Mouse (Mus musculus): Measurements from ENCODE around the gene Vps52. TPM values are rescaled to one million over a fixed set of nuclear protein-coding genes. Genes with fewer than 3 reads are reported as not detected.

The Vps52 gene
- total and polyA plus RNA-seq, 3 experiments, result 38.1 to 47.8 (median 39.1) TPM

DNA sequence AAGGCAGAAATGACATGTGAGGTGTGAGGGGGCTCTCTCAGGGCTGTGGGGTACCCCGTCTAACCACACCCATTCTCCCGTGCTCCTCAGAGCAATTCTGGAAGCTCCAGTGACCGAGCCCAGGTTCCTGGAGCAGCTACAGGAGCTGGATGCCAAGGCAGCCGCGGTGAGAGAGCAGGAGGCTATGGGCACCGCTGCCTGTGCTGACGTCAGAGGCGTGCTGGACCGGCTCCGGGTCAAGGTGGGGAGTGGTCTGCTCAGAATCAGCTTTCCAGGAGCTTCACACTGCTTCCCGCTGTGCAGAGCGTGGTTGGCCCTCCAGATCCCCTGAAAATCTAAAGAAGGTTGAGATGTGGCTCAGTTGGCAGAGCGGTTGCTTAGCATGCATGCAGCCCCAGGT lies 3.5 kb downstream of the Vps52 start:
- intact Hi-C loops (cut with DNase I), result no loop called here
- 0 out of 2 replicates have a peak, but pooled peaks cover 1% of the 10 kb centered on the region for H3K79me2 ChIP-seq (replicated peaks; ENCODE audit: control insufficient read depth, insufficient read depth, low read length)
- no peak overlapping the region for H3K4me3 ChIP-seq
- WGBS, result 93% methylated on average over 13 of the region's 13 CpGs
- no peak overlapping the region for H3K27ac ChIP-seq
- H3K4me1 ChIP-seq (ENCODE audit: control insufficient read depth, insufficient read depth, low read length), result peaks cover 4% of the 10 kb centered on the region; the same call in 1 of the 2 replicates
- TF ChIP-seq EP300 (IDR thresholded peaks at IDR 0.05; ENCODE audit: insufficient read depth, low read depth, low read length) (no peak), CTCF (IDR thresholded peaks at IDR 0.05) (no peak), POLR2A (IDR thresholded peaks at IDR 0.05; ENCODE audit: insufficient read depth, low read depth, low read length) (no peak)
- H3K36me3 ChIP-seq (ENCODE audit: control insufficient read depth, insufficient read depth, low read length), result peaks cover under 1% of the 10 kb centered on the region; the same call in 1 of the 2 replicates
- no peak for DNase-seq
- H3K9ac ChIP-seq (ENCODE audit: low read depth, low read length), result no peak overlapping the region
- H3K27me3 ChIP-seq (ENCODE audit: control insufficient read depth, insufficient read depth, low read length), result no peaks in the 10 kb centered on the region

DNA sequence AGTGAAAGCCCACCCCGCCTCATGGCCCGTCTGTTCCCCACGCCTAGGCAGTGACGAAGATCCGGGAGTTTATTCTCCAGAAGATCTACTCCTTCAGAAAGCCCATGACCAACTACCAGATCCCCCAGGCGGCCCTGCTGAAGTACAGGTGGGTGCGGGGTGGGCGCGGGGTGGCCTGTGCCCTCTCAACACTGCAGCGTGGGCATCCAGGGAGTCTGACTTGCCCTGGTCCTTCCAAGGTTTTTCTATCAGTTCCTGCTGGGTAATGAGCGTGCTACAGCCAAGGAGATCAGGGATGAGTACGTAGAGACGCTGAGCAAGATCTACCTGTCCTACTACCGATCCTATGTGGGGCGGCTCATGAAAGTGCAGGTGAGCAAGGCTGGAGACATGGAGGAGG lies 4.3 kb downstream of the Vps52 start:
- intact Hi-C loops (cut with DNase I), result no loop called here
- H3K27me3 ChIP-seq (ENCODE audit: control insufficient read depth, insufficient read depth, low read length), result no peaks in the 10 kb centered on the region

DNA sequence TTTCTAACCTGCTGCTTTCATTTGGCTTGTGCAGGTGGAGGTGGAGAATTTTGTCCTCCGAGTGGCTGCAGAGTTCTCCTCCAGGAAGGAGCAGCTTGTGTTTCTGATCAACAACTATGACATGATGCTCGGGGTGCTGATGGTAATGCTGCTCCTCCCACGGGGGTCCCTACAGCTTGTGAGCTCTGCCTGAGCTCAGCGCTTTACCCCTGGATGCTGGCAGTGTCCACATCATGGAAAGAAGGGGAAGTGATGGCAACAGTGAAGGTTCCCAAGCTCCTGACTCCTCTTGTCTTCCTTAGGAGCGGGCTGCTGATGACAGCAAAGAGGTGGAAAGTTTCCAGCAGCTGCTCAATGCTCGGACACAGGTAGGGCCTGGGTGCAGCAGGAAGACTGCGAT lies 7.3 kb downstream of the Vps52 start:
- DNase-seq, result no peak
- Histone ChIP-seq H3K79me2 (replicated peaks; ENCODE audit: control insufficient read depth, insufficient read depth, low read length) (0 out of 2 replicates have a peak, but pooled peaks cover 1% of the 10 kb centered on the region), H3K27ac (no peak overlapping the region), H3K9ac (ENCODE audit: low read depth, low read length) (no peak overlapping the region), H3K27me3 (ENCODE audit: control insufficient read depth, insufficient read depth, low read length) (no peaks in the 10 kb centered on the region), H3K4me1 (ENCODE audit: control insufficient read depth, insufficient read depth, low read length) (no peaks in the 10 kb centered on the region), H3K4me3 (no peak overlapping the region), H3K36me3 (ENCODE audit: control insufficient read depth, insufficient read depth, low read length) (no peaks in the 10 kb centered on the region)
- intact Hi-C loops (cut with DNase I), result no loop called here
- WGBS, result 88% methylated on average over 7 of the region's 7 CpGs
- no peak for TF ChIP-seq CTCF (IDR thresholded peaks at IDR 0.05)
- TF ChIP-seq EP300 (IDR thresholded peaks at IDR 0.05; ENCODE audit: insufficient read depth, low read depth, low read length), result no peak
- TF ChIP-seq POLR2A (IDR thresholded peaks at IDR 0.05; ENCODE audit: insufficient read depth, low read depth, low read length), result no peak

More for the DNA sequence above, 4.3 kb downstream of the Vps52 start:
- no peaks in the 10 kb centered on the region for H3K36me3 ChIP-seq (ENCODE audit: control insufficient read depth, insufficient read depth, low read length)
- H3K4me3 ChIP-seq, result no peak overlapping the region
- H3K9ac ChIP-seq (ENCODE audit: low read depth, low read length), result no peak overlapping the region
- H3K4me1 ChIP-seq (ENCODE audit: control insufficient read depth, insufficient read depth, low read length), result no peaks in the 10 kb centered on the region; the same call in 1 of the 2 replicates
- TF ChIP-seq CTCF (IDR thresholded peaks at IDR 0.05) (no peak), POLR2A (IDR thresholded peaks at IDR 0.05; ENCODE audit: insufficient read depth, low read depth, low read length) (no peak), EP300 (IDR thresholded peaks at IDR 0.05; ENCODE audit: insufficient read depth, low read depth, low read length) (no peak)
- H3K27ac ChIP-seq, result no peak overlapping the region
- 93% methylated on average over 15 of the region's 15 CpGs for WGBS
- DNase-seq, result no peak
- H3K79me2 ChIP-seq (replicated peaks; ENCODE audit: control insufficient read depth, insufficient read depth, low read length), result 0 out of 2 replicates have a peak, but pooled peaks cover 1% of the 10 kb centered on the region

DNA sequence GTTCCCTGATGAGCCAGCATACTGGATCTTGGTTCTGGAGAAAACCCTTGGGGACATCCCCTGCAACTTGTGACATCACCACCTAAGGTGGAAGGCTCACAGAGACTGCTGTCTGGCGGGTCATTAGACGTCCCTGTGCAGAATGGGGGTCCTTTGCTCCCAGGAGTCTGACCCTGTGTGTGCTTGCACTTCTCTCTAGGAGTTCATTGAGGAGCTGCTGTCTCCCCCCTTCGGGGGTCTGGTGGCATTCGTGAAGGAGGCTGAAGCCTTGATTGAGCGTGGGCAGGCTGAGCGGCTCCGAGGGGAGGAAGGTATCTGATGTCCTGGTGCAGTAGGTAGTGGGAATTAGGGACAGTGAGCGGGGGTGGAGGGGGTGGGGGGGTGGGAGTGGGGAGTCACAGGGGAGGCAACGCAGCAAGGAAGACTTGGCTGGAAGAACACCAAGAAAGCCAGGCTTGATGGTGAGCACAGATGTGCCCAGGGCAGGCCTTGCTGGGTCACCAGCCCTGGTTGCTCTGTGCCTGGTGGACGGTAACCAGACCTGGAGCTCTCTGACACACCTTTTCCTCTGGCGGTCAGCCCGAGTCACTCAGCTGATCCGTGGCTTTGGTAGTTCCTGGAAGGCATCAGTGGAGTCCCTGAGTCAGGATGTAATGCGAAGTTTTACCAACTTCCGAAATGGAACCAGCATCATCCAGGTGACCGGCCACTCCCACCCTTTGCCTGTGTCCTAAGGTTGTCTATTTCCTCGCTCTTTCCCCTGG lies 9.7 kb downstream of the Vps52 start:
- Histone ChIP-seq H3K4me1 (ENCODE audit: control insufficient read depth, insufficient read depth, low read length) (no peaks in the 10 kb centered on the region), H3K4me3 (no peak overlapping the region), H3K79me2 (replicated peaks; ENCODE audit: control insufficient read depth, insufficient read depth, low read length) (0 out of 2 replicates have a peak, but pooled peaks cover 1% of the 10 kb centered on the region), H3K36me3 (ENCODE audit: control insufficient read depth, insufficient read depth, low read length) (no peaks in the 10 kb centered on the region), H3K27ac (no peak overlapping the region), H3K27me3 (ENCODE audit: control insufficient read depth, insufficient read depth, low read length) (no peaks in the 10 kb centered on the region), H3K9ac (ENCODE audit: low read depth, low read length) (no peak overlapping the region)
- no peak for DNase-seq
- TF ChIP-seq POLR2A (IDR thresholded peaks at IDR 0.05; ENCODE audit: insufficient read depth, low read depth, low read length), result no peak
- intact Hi-C loops (cut with DNase I), result loop anchor here (1.0 kb wide), 1 partner anchor 1337 kb away; no protein-coding TSS in a partner anchor
- 85% methylated on average over 17 of the region's 17 CpGs for WGBS

DNA sequence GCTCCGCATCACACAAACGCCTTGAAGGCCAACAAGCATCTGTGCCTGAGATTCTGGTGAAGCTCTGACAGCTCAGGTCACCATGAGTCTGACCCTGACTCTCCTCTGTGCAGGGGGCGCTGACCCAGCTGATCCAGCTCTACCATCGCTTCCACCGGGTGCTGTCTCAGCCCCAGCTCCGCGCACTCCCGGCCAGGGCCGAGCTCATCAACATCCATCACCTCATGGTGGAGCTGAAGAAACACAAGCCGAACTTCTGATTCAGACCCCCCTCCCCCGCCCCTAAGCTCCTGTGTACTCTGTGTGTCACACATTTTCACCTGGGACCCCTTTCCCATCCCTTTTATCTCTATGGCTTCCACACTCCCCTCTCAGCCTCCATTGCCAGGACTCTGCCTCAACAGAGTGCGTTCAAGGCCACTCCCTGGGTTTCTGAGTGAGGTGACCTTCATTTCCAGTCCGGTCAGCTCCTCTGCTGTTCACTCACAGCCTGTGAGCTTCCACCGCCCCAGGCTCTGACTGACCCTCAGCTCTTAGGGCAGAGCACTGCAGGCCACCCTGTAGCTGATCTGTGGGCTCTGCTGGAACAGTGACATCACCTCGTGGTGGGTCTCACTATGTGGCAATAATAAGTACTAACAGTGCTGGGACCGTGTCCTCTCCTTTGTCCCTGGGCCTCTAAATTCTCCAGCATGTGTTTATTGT lies 10.4 kb downstream of the Vps52 start:
- no peak for DNase-seq
- TF ChIP-seq EP300 (IDR thresholded peaks at IDR 0.05; ENCODE audit: insufficient read depth, low read depth, low read length) (no peak), CTCF (IDR thresholded peaks at IDR 0.05) (no peak), POLR2A (IDR thresholded peaks at IDR 0.05; ENCODE audit: insufficient read depth, low read depth, low read length) (no peak)
- Histone ChIP-seq H3K27me3 (ENCODE audit: control insufficient read depth, insufficient read depth, low read length) (no peaks in the 10 kb centered on the region), H3K9ac (ENCODE audit: low read depth, low read length) (no peak overlapping the region), H3K79me2 (replicated peaks; ENCODE audit: control insufficient read depth, insufficient read depth, low read length) (0 out of 2 replicates have a peak, but pooled peaks cover 1% of the 10 kb centered on the region), H3K27ac (no peak overlapping the region), H3K36me3 (ENCODE audit: control insufficient read depth, insufficient read depth, low read length) (no peaks in the 10 kb centered on the region), H3K4me1 (ENCODE audit: control insufficient read depth, insufficient read depth, low read length) (no peaks in the 10 kb centered on the region), H3K4me3 (no peak overlapping the region)
- WGBS, result 88% methylated on average over 16 of the region's 16 CpGs
- intact Hi-C loops (cut with DNase I), result loop anchor here (1.0 kb wide), 1 partner anchor 1336 kb away; no protein-coding TSS in a partner anchor

Measured in heart, adult 2 months (tissue).